Mouse (Mus musculus) CD4-positive, CD25-positive, alpha-beta regulatory T cell, adult 4 months (primary cell): ENCODE data around the gene Slc22a26. TPM values are rescaled to one million over a fixed set of nuclear protein-coding genes. Genes with fewer than 3 reads are reported as not detected.
"Not testable (repeated sequence)": the region's sequence is repeated elsewhere in the genome, so short reads cannot be mapped to it uniquely, and the experiment has no call there.

ENCODE experiments used
- ATAC-seq: one replicate; pipeline ENCODE4 v1.8.0; 2017
- polyA plus RNA-seq, 2 experiments: library from polyadenylated mRNA; unstranded; fragments of 100-300 nt; shearing (Covaris generic); gene quantifications; one replicate each; pipeline ENCODE4 v1.2.1; 2017

The Slc22a26 gene
- not detected for polyA plus RNA-seq

DNA sequence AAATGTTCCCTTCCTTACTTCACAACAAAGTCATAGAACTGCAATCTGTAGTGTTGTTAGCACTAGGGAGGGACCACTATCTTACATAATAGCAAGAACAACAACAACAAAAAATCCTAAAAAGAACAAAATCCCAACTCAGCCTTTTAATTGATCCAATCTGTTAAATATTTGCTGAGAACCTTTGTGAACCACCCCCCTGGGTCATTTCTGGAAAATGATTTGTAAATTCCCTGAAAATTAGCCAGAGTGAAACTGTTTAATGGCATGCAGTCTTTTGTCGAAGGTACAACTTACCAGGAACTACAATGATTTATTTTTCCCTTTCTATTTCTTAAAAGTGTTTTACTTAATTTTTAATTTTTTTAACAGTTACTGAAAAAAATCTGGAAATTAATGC lies at the start of gene Slc22a26:
TSS of gene Slc22a26 (minus strand) at position 97 of the 400 bp plus-strand sequence.
- no peak for ATAC-seq

DNA sequence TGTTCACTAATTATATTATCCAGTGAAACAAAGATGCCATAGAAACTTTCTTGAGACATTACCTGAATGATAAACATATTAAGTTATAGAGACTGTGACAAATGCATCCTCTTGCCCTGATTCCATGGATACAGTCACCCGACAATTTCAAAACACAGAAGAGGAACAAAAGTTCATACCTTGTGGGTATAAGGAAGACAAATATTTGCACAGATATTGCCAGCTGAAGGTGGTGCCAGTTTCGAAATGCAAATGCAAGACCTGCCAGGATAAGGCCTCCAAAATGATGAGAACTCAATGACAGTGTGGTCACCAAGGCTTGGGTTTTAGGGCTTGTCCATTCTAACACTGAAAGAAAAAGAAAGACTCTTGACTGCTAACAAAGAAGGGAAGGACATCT lies 27.4 kb upstream of the Slc22a26 start:
- ATAC-seq, result no peak

DNA sequence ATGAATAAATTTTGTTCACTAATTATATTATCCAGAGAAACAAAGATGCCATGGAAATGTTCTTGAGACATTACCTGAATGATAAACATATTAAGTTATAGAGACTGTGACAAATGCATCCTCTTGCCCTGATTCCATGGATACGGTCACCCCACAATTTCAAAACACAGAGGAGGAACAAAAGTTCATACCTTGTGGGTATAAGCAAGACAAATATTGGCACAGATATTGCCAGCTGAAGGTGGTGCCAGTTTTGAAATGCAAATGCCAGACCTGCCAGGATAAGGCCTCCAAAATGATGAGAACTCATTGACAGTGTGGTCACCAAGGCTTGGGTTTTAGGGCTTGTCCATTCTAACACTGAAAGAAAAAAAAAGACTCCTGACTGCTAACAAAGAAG lies 11.9 kb downstream of the Slc22a26 start:
- no peak for ATAC-seq

DNA sequence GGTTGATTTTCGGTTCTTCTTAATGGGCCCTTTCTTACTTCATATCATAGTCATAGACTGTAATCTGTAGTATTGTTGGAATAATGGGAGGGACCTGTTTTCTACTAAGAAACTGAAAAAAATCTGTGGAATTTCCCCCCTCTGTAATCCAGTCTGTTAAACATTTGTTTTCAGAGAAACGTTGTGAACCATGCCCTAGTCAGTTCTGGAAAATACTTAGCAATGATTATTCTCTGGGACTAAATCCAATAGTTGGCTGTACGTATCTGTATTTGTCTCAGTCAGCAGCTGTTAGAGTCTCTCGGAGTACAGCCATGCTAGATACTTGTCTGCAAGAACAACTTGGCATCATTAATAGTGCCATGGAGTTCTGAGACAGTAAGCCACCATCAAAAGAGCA lies 27.2 kb downstream of the Slc22a26 start:
- no peak for ATAC-seq

DNA sequence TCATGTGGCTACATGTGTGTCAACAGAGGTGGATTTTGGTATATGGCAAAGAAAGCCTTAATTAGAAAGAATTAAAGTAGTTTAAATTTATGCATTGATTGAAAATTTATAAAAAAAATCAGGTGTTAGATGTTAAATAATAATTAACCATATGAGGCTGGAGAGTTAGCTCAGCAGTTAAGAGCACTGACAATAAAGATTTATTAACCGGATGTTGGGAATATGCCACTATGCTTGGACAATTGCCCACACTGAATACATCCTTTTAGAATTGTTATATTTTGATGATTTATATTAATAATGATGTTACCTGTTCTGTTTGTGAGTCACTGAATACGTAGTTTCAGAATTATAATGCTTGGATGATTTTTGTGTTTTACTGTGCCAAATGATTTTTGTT lies 36.3 kb downstream of the Slc22a26 start:
- ATAC-seq, result no peak

DNA sequence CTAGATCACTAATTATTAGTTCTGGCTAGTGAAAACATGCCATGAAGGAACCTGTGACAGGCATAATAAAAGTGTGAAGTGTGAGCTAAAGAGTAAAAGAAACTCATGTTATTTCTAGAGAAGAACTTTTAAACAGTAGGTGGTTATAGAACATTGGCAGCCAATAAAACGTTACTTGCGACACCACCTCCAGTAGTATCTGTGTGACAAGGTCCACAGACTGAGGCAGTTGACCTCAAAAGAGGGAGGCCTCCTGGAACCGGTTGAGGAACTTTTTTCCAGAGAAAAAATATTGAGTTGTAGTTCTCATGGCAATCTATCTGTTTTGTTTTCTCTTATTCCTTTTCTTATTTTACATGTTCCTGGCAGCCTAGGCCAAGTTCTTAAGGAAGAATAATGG lies 36.9 kb downstream of the Slc22a26 start:
- ATAC-seq, result no peak

DNA sequence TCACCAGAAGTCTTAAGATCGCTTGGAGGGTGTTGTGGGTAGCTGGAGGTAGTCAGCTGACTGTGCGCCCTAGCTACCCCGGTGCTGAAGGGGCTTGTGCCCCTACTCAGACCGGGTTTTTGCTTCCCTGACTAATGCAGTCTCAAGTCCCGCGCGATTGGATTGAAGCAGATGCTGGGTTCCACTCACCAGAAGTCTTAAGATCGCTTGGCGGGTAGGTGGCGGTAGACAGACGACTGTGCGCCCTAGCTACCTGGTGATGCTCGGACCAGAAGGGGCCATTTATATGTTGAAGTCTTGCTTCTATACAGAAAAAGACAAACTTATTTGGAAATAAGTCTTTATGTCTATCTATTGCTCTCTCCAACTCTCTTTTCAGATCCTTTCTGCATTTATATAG lies 49.1 kb downstream of the Slc22a26 start:
- not testable (repeated sequence) for ATAC-seq

Other genes starting within 250 kb of the Slc22a26 start
- gene Pla2g16, start 245.2 kb downstream of the Slc22a26 start, polyA plus RNA-seq, result 10 to 100 TPM; 77.8 to 93.3 TPM
- gene Lgals12, start 195.5 kb downstream of the Slc22a26 start, polyA plus RNA-seq, result not detected
- not detected for gene Hrasls5, start 190.1 kb downstream of the Slc22a26 start, polyA plus RNA-seq
- gene Slc22a19, start 91.4 kb downstream of the Slc22a26 start, polyA plus RNA-seq, result not detected
- not detected for gene Slc22a27, start 163.4 kb upstream of the Slc22a26 start, polyA plus RNA-seq